Mouse (Mus musculus) bone marrow macrophage, adult 2 months (primary cell): ENCODE measurements around the gene Ccdc155.

Experiments used
- CTCF ChIP-seq: IDR thresholded peaks from 2 replicates; pipeline ENCODE4 v1.5.1; 2012; ENCODE audit warnings: low read depth, mild to moderate bottlenecking, low read length, moderate library complexity
- POLR2A ChIP-seq: IDR thresholded peaks from 2 replicates; pipeline ENCODE4 v1.6.1; 2012; ENCODE audit warnings: mild to moderate bottlenecking, low read depth, low read length, borderline replicate concordance

DNA sequence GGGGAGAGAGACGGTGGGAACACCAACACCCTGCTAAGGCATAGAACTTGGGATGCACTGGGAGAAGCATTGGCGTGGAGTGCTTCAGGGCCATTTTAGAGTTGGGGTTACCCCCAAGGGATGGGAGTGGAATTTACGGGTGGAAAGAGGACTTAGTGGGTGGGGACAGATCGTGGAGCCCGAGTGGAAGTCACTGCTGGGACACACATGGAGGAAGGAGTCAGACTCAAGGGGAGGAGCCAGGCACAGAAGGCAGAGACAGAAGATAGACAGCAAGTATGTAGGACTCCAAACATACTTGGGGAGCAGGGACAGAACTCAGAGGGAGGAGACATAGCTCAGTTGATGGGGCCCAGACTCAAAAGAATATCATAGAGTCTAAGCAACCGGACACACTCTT, 42.1 kb downstream of the Ccdc155 start:
- TF ChIP-seq CTCF, result no peak; the same call in 1 of the 2 replicates
- no peak for TF ChIP-seq POLR2A
